Mouse (Mus musculus): Measurements from ENCODE around the gene Filip1. TPM values are rescaled to one million over a fixed set of nuclear protein-coding genes. Genes with fewer than 3 reads are reported as not detected.

Filip1 gene
- polyA plus RNA-seq, 1 experiment from 2014 or later = 26.5 TPM

- Histone ChIP-seq H3K36me3 (0 out of 2 replicates have a peak, but pooled peaks cover 5% of the 10 kb centered on the region), H3K27me3 (replicated peaks) (no peaks in the 10 kb centered on the region), H3K27ac (ENCODE audit: poor library complexity, severe bottlenecking) (no peak overlapping the region), H3K4me2 (no peak overlapping the region), H3K9me3 (replicated peaks) (no peaks in the 10 kb centered on the region), H3K4me3 (no peak overlapping the region), H3K9ac (no peak overlapping the region), H3K4me1 (replicated peaks) (peaks cover 58% of the 10 kb centered on the region)
- no peak for ATAC-seq (ENCODE audit: insufficient number of reproducible peaks, low FRiP score)
- WGBS = 59% methylated on average over 2 of the region's 2 CpGs
Observed at GRCm38 (mm10) chr9:79948376-79948775, 64.3 kb downstream of the Filip1 start.

- H3K4me3 ChIP-seq = no peak overlapping the region
- H3K4me1 ChIP-seq (replicated peaks) = peaks cover 57% of the 10 kb centered on the region
- H3K9me3 ChIP-seq (replicated peaks) = no peaks in the 10 kb centered on the region
- 14% methylated on average over 2 of the region's 2 CpGs for WGBS
- 0 out of 2 replicates have a peak, but pooled peaks cover 5% of the 10 kb centered on the region for H3K36me3 ChIP-seq
- H3K4me2 ChIP-seq = no peak overlapping the region
- ATAC-seq (ENCODE audit: insufficient number of reproducible peaks, low FRiP score) = peak; percentile 45; the same call in 1 of the 2 replicates
- no peak overlapping the region for H3K9ac ChIP-seq
- H3K27ac ChIP-seq (ENCODE audit: poor library complexity, severe bottlenecking) = 0 out of 2 replicates have a peak overlapping the region, but pooled peaks have one; percentile 33
- H3K27me3 ChIP-seq (replicated peaks) = no peaks in the 10 kb centered on the region
Observed at GRCm38 (mm10) chr9:79947973-79948372, 64.7 kb downstream of the Filip1 start.

- H3K9me3 ChIP-seq (replicated peaks) = no peaks in the 10 kb centered on the region
- peak overlapping the region; percentile 33; the same call in 1 of the 2 replicates for H3K27ac ChIP-seq (ENCODE audit: poor library complexity, severe bottlenecking)
- peaks cover 52% of the 10 kb centered on the region for H3K4me1 ChIP-seq (replicated peaks)
- no peaks in the 10 kb centered on the region for H3K27me3 ChIP-seq (replicated peaks)
- H3K36me3 ChIP-seq = 0 out of 2 replicates have a peak, but pooled peaks cover 5% of the 10 kb centered on the region
- no peak for ATAC-seq (ENCODE audit: insufficient number of reproducible peaks, low FRiP score)
- no peak overlapping the region for H3K4me2 ChIP-seq
- 52% methylated on average over 3 of the region's 3 CpGs for WGBS
- H3K9ac ChIP-seq = no peak overlapping the region
- H3K4me3 ChIP-seq = no peak overlapping the region
Observed at GRCm38 (mm10) chr9:79947414-79947813, 65.2 kb downstream of the Filip1 start.

- H3K4me1 ChIP-seq (replicated peaks) = peaks cover 29% of the 10 kb centered on the region
- H3K36me3 ChIP-seq = no peaks in the 10 kb centered on the region; the same call in 1 of the 2 replicates
- H3K4me2 ChIP-seq = no peak overlapping the region
- H3K9ac ChIP-seq = no peak overlapping the region
- no peak overlapping the region for H3K4me3 ChIP-seq
- WGBS = 67% methylated on average over 6 of the region's 6 CpGs
- no peak for ATAC-seq (ENCODE audit: insufficient number of reproducible peaks, low FRiP score)
- no peaks in the 10 kb centered on the region for H3K27me3 ChIP-seq (replicated peaks)
- H3K27ac ChIP-seq (ENCODE audit: poor library complexity, severe bottlenecking) = no peak overlapping the region
- no peaks in the 10 kb centered on the region for H3K9me3 ChIP-seq (replicated peaks)
Observed at GRCm38 (mm10) chr9:79944872-79945271, 67.8 kb downstream of the Filip1 start.

- H3K4me1 ChIP-seq (replicated peaks) = peaks cover 35% of the 10 kb centered on the region
- H3K4me2 ChIP-seq = no peak overlapping the region
- no peaks in the 10 kb centered on the region for H3K27me3 ChIP-seq (replicated peaks)
- ATAC-seq (ENCODE audit: insufficient number of reproducible peaks, low FRiP score) = no peak
- H3K9ac ChIP-seq = no peak overlapping the region
- H3K9me3 ChIP-seq (replicated peaks) = no peaks in the 10 kb centered on the region
- no peak overlapping the region for H3K27ac ChIP-seq (ENCODE audit: poor library complexity, severe bottlenecking)
- 53% methylated on average over 10 of the region's 10 CpGs for WGBS
- H3K36me3 ChIP-seq = no peaks in the 10 kb centered on the region; the same call in 1 of the 2 replicates
- no peak overlapping the region for H3K4me3 ChIP-seq
Observed at GRCm38 (mm10) chr9:79943986-79944385, 68.7 kb downstream of the Filip1 start.

GRCm38 (mm10) chr9:79938416-79939206, 74.0 kb downstream of the Filip1 start:
- no peaks in the 10 kb centered on the region; the same call in 1 of the 2 replicates for H3K36me3 ChIP-seq
- peaks cover 25% of the 10 kb centered on the region for H3K4me1 ChIP-seq (replicated peaks)
- H3K4me3 ChIP-seq = no peak overlapping the region
- no peaks in the 10 kb centered on the region for H3K27me3 ChIP-seq (replicated peaks)
- H3K9ac ChIP-seq = no peak overlapping the region
- WGBS = 59% methylated on average over 11 of the region's 11 CpGs
- H3K27ac ChIP-seq (ENCODE audit: poor library complexity, severe bottlenecking) = no peak overlapping the region
- H3K9me3 ChIP-seq (replicated peaks) = no peaks in the 10 kb centered on the region
- H3K4me2 ChIP-seq = no peak overlapping the region
- ATAC-seq (ENCODE audit: insufficient number of reproducible peaks, low FRiP score) = no peak

GRCm38 (mm10) chr9:79937570-79937969, 75.1 kb downstream of the Filip1 start:
- ATAC-seq (ENCODE audit: insufficient number of reproducible peaks, low FRiP score) = no peak
- 83% methylated on average over 6 of the region's 6 CpGs for WGBS
- Histone ChIP-seq H3K9me3 (replicated peaks) (no peaks in the 10 kb centered on the region), H3K4me1 (replicated peaks) (peaks cover 25% of the 10 kb centered on the region), H3K4me3 (no peak overlapping the region), H3K4me2 (no peak overlapping the region), H3K27ac (ENCODE audit: poor library complexity, severe bottlenecking) (no peak overlapping the region), H3K27me3 (replicated peaks) (no peaks in the 10 kb centered on the region), H3K36me3 (no peaks in the 10 kb centered on the region; the same call in 1 of the 2 replicates), H3K9ac (no peak overlapping the region)

- H3K9me3 ChIP-seq (replicated peaks) = no peaks in the 10 kb centered on the region
- no peak overlapping the region for H3K4me3 ChIP-seq
- H3K4me2 ChIP-seq = no peak overlapping the region
- no peaks in the 10 kb centered on the region for H3K36me3 ChIP-seq
- 85% methylated on average over 5 of the region's 5 CpGs for WGBS
- no peak overlapping the region for H3K27ac ChIP-seq (ENCODE audit: poor library complexity, severe bottlenecking)
- no peaks in the 10 kb centered on the region for H3K27me3 ChIP-seq (replicated peaks)
- no peak overlapping the region for H3K9ac ChIP-seq
- ATAC-seq (ENCODE audit: insufficient number of reproducible peaks, low FRiP score) = no peak
- peaks cover 17% of the 10 kb centered on the region for H3K4me1 ChIP-seq (replicated peaks)
Observed at GRCm38 (mm10) chr9:79932578-79932977, 80.1 kb downstream of the Filip1 start.

- 79% methylated on average over 3 of the region's 3 CpGs for WGBS
- no peaks in the 10 kb centered on the region for H3K27me3 ChIP-seq (replicated peaks)
- peaks cover 24% of the 10 kb centered on the region for H3K4me1 ChIP-seq (replicated peaks)
- H3K4me2 ChIP-seq = no peak overlapping the region
- H3K9me3 ChIP-seq (replicated peaks) = no peaks in the 10 kb centered on the region
- ATAC-seq (ENCODE audit: insufficient number of reproducible peaks, low FRiP score) = no peak
- no peak overlapping the region for H3K9ac ChIP-seq
- H3K36me3 ChIP-seq = no peaks in the 10 kb centered on the region
- no peak overlapping the region for H3K4me3 ChIP-seq
- no peak overlapping the region for H3K27ac ChIP-seq (ENCODE audit: poor library complexity, severe bottlenecking)
Observed at GRCm38 (mm10) chr9:79928092-79928491, 84.6 kb downstream of the Filip1 start.

GRCm38 (mm10) chr9:79927156-79927870, 85.3 kb downstream of the Filip1 start:
- Histone ChIP-seq H3K4me2 (no peak overlapping the region), H3K27me3 (replicated peaks) (no peaks in the 10 kb centered on the region), H3K36me3 (no peaks in the 10 kb centered on the region), H3K9me3 (replicated peaks) (no peaks in the 10 kb centered on the region), H3K27ac (ENCODE audit: poor library complexity, severe bottlenecking) (peak overlapping the region; percentile 58), H3K9ac (no peak overlapping the region), H3K4me3 (no peak overlapping the region), H3K4me1 (replicated peaks) (peaks cover 29% of the 10 kb centered on the region)
- 85% methylated on average over 21 of the region's 21 CpGs for WGBS
- no peak for ATAC-seq (ENCODE audit: insufficient number of reproducible peaks, low FRiP score)

GRCm38 (mm10) chr9:79926464-79927155, 86.0 kb downstream of the Filip1 start:
- no peaks in the 10 kb centered on the region for H3K36me3 ChIP-seq
- no peaks in the 10 kb centered on the region for H3K9me3 ChIP-seq (replicated peaks)
- H3K4me1 ChIP-seq (replicated peaks) = peaks cover 36% of the 10 kb centered on the region
- WGBS = 60% methylated on average over 9 of the region's 9 CpGs
- H3K4me2 ChIP-seq = no peak overlapping the region
- no peak overlapping the region for H3K9ac ChIP-seq
- H3K27ac ChIP-seq (ENCODE audit: poor library complexity, severe bottlenecking) = peak overlapping the region; percentile 58
- no peak overlapping the region for H3K4me3 ChIP-seq
- ATAC-seq (ENCODE audit: insufficient number of reproducible peaks, low FRiP score) = 0 out of 2 replicates have a peak, but pooled peaks have one; percentile 37
- H3K27me3 ChIP-seq (replicated peaks) = no peaks in the 10 kb centered on the region

Measured in heart, embryonic 12.5 days (tissue).